Mouse (Mus musculus) thymus, postnatal 36 days (tissue): ENCODE measurements around the gene Kctd21.

Experiments used
- DNase-seq, 2 experiments: peaks; one replicate each; pipeline ENCODE4 v3.0.0; 2022; ENCODE audit warnings: mixed read lengths in 2 of 2

The Kctd21 gene

DNA sequence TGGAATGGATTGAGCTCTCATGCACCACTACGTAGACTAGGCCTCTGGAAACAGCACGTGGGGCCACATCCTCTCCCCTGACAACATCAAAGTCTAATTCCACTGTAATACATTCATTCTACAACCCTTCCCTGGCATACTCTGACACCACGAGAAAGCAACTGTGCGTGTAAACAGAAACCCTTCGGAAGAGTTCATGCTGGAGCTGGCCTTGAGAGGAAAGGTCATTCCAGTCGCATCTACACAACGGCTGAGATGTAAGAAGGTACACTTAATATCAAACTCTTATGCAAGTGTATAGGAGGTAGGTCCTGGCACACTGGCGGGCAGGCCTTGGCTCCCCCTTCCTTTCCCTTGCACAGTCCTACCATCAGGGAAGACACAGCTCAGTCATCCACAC, 7.8 kb upstream of the Kctd21 start:
- no peak for DNase-seq

DNA sequence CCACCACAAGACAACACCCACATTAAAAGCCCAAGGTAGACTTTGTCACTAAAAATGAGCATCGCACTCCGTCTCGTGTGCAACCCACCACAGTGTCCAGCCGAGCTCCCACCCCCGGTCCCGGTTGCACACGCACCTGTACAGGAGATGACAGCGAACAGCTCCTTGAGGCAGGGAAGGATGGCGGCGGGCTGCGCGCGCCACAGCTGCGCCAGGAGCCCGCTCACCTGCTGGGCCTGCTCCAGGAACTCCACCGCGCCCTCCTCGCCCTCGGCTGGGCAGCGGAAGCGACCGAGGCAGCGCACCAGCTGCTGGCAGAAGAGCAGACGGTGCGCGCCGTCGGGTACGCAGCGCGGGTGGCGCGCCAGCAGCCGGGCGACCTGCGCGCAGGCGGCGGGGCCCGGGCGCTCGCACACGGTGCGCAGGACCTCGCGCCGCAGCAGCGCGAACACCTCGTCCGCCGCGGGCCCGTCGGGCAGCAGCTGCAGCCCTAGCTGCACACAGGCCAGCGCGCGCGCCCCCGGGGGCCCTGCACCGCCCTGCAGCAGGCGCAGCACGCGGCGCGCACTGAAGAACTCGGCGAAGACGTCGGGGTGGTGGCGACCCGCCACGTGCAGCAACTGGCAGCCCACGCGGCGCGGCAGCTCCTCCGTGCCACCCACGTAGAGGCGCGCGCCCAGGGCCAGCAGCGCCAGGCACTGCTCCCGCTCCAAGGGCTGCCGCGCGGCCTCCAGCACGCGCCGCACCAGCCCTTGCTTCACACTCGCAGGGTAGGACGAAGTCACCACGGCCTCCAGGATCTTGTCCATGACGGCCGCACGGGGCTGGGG, 6.8 kb upstream of the Kctd21 start:
- no peak for DNase-seq

DNA sequence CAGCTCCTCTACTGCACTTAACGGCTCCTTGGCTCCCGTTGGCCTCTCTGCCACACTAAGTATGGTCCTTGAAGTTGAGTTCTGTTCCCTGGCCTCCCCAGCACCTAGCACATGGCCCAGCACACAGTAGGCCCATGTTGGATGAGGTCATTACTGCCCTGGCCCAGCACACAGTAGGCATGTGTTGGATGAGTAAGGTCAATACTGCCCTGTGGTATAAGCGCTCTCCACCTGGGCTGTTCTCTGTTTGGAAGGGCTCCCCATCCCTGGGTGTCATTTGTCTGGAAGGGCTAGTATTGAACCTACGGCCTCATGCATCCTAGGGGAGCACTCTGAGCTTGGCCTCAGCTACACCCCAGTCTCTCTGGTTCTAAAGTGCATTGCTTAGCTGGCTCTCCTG, 4.8 kb upstream of the Kctd21 start:
- DNase-seq = no peak

DNA sequence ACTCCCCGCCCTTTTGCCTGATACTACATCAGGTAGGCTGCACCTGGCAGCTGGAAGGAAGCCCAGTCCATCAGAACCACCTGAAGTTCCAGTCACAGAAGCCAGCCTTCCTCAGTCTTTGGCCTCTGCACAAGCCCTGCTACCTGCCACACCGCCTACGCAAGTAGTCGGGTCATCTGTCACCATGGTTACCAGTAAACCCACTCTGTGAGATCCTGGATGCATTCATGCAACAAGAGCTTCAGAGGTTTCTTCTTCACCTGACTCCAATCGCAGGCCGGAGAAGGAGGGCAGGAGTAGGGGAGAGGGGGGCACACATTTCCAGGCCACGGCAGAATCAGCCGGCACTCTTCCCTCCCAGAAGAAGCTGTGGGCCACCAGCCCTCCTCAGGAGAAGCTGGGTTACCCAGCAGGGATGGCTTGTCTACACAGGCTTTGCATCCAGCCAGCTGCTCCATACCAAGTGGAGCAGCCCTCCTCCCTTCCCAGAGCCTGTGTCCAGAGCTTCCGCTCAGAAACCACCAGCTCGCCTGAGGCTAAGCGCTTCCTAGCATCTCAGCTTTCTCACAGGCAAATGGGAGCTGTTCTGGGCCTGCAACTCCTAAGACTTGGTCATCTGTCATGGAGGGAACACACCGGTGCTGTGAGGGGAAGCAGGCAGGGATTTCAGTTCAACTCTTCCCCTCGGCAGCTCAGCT, 3.1 kb upstream of the Kctd21 start:
- no peak for DNase-seq

DNA sequence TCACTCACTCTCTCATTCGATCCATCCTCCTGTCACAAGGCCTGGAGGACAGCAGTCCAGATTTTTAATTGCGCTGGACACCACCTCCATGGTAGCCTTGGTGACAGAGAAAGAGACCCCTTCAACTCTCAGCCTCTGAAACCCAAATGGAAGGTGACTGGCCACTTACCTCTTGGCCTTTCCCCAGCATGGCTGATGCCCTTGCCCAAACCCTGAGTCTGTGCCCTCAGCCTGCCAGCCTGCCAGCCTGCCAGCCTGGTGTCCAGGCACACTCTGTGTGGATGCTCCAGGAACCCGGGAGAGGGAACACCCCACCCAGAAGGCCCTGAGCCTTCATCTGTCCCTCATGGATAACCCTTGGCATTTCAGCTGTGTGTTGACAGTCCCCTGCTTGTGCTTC, 2.5 kb upstream of the Kctd21 start:
- no peak for DNase-seq

DNA sequence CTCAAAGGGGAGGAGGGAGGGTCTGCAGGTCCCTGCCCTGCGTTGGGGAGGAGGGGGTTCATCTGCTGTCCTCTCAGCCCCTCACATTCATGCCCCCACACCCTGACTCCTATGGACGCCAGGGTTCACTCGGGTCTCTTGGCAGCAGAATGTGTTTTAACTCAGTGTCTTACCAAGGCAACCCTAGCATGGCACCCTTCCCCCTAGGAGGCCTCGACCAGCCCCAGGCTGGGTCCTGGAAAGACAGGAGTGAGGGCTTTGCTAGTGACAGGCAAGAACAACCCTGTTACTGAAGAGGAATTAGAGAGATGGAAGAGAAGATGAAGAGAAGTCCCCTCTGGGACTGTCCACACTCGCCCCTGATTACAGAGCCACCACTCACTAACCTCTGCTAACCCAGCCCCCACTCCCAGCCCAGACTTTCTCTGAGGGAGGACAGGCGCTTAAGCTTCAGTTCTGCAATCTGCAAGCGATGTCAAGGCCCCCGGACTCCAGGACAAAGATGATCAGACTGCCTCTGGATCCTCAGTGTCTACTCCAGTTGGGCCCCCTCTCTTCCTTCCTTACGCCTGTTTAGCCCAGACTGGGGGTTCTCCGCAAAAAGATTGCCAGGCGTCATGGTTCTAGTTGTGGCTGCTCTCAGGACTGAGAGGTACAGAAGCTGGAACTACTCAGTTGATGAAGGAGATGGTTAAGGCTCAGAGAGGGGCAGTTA, 1.0 kb upstream of the Kctd21 start:
- DNase-seq = peak in 1 of 2 experiments; percentile 20

DNA sequence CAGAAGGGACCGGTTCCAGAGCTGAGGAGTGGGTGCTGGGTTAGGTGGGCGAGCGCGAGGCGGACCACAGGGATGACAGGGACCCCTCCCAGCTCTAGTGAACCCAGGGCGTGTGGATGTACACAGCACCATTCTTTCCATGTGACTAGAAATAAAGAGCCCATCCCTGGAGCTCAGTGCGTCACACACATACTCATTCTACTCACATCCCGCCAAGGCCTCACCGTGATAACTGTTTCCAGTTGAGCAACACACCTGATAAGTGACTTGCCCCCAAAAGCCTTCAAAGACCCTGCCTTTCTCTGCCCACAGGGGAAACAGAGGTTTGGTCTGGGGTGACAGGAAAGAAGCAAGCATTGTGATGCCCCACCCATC, 527 bp downstream of the Kctd21 start:
- DNase-seq = peak in 1 of 2 experiments; percentile 27

DNA sequence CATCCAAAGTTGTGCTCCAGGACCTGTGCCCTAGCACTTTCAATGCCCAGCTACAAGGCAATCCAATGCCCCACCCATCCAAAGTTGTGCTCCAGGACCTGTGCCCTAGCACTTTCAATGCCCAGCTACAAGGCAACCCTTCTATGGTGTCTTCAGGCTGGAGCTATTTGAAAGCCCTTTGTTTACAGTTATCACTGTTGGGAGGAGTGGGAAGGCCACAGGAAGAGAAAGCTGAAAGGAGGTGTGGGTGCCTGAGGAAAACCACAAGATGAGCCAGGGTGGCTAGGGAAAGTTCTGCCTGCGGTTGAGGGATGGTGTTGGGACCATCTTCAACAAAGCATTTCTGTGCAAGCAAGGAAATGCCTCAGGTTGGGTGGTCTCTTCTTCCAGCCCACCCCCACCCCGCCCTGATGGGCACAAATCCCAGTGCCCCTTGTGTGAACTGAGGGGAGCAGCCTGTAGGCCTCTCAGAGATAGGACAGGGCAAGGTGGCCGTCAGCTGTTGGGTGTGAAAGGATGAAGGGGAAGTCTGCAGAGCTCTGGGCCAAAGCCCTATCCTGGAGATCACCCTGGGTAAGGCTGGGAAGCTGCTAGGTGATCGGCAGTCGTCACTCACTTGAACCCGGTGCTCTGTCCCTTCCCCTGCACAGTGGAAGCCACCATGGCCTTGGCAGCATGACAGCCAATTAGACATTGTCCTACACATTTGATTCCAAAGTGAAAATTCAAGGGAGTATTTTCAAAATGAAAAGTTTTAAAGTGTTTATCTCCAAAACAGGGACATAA, 1.2 kb downstream of the Kctd21 start:
- no peak for DNase-seq

DNA sequence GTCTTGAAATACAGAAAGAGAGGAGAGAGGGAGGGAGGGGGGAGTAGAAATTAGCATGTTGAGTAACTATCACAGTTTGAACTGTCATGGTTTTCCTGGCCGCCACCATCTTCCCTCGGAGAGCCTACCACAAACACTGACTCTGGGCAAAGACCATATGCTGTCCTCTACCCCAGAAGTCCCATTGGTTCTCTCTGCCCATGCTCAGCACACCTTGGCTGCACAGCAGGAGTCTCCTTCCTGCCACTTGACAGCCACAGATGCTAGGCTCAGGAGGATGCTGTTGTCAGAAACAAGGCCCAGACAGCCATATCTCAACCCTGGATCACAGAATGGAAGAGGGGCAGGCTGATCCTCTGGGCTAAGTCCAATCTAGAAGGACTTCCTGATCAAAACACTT, 2.3 kb downstream of the Kctd21 start:
- no peak for DNase-seq

DNA sequence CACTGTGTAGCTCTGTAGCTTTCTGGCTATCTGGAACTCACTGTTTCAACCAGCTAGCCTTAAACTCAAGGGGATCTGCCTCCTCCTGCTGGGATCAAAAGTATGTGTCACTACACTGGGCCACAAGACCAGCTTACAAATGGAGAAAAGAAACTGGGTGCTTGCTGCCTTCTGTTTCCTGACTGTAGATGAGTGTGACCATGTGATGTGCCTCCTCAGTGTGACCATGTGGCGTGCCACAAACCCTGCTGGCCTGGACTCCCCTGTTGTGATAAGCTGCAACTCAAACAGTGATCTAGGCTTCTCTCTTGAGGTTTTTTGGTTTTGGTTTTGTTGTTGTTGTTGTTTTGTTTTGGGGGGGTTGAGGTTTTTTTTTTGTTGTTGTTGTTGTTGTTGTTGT, 4.6 kb downstream of the Kctd21 start:
- DNase-seq = no peak

DNA sequence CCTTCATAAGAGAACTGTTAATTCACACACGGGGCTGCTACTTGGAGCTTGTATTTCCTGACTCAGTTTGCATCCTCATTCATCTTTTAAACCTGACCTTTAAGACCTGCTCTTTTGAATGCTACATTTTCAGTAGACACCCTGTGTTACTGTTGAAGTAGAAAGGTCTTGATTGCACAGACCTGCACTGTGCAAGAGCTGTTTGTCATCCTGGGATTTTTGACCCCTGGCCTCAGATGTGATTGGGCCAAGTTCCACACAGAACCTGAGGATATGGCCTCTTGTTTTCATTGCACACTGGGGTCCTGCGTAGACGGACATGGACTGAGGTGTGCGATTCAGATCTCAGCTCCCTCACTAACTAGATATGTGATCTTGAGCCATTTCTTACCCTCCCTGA, 6.5 kb downstream of the Kctd21 start:
- no peak for DNase-seq

DNA sequence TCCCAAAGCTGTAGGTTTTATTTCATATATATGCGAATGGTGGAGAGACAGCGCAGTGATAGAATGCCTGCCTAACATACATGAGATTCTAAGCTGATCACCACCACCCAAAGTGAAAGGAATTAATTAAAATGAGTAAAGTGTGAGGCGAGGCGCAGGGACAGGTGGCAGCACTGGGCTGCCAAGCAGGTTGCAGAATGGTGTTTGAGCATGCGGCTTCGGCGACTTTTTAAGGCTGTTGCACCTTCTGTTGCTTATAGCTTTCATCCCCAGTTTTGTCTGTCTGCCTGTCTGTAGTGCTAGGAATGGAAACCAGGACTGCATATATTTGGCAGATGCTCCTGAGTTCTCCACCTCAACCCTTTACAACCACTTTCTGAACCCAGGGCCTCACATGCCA, 7.5 kb downstream of the Kctd21 start:
- no peak for DNase-seq

DNA sequence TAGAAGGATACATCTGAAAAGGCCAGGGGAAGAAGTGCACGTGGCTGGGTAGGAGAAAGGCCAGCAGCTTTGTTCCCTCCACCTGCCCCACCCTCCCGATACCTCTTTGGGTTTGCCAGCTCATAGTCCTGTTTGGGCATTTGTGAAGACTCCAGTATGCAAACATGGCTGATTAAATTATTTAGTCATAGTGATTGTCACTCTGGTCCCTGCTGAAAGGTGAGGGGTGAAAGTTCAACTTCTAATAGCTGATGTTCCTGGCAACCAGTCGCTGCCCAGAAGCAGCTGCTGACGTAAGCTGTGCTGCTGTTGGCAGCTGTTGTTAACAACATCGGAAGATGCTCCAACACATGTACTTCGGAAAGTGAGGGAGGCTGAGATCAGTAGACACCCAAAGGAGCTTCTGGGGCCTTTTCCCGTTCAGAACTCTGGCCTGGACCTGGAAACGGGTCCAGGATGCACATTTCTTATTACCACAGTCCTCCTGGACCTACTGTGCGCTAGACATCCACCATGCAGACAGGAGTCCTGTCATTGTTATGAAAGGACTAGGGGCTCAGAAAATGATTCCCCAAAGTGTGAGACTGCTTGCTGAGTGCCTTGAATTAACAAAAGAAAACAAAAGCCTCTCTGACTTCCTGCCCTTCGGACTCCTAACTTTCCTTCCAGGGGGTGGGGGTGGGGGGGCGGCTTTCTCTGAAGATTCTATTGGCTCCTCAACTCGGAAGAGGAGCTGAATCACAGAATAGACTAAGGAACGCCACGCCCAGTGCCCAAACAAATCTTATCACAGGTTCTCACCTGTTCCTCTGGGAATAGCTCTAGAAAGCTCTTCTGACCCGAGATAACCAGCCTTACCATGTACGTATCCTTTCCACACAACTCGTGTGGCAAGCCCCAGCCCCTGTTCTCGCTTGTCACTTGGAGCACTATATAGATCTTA, 9.1 kb downstream of the Kctd21 start:
- DNase-seq = no peak

DNA sequence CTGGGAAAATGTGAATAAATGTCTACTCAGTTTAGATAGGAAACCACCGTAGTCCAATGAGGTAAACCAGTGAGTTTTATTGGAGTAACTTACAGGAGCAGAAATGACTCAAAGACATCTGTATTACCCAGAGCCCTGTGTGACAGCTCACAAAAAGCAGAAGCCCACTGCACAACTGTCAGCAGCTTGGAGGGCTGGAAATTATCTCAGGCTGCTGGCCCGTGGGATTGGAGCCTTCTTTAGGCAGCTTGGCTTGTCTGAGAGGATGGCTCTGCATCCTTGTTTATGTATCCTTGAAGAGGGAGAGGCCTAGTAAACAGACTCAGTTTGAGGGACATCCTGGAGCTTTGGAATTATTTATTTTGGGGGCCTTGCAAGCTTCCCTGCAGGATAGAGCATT, 10.8 kb downstream of the Kctd21 start:
- DNase-seq = no peak

DNA sequence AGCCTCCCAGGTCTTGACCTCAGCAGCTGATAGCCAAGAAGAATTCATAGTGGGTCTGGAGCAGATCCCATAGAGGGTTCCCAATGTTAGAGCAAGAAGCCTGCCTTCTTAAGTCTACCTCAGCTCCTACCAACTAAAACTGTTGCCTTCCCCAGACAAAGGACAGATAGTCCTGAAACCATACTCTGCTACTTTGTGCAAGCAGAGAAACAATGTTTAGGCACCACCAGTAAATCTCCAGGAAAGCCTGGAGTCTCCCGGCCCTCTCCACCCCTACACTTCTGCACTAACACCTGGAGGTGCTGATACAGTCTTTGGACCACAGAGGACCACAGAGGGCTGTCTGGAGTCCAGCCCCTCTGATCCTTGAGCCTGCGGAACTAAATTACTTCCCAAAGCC, 12.5 kb downstream of the Kctd21 start:
- no peak for DNase-seq

DNA sequence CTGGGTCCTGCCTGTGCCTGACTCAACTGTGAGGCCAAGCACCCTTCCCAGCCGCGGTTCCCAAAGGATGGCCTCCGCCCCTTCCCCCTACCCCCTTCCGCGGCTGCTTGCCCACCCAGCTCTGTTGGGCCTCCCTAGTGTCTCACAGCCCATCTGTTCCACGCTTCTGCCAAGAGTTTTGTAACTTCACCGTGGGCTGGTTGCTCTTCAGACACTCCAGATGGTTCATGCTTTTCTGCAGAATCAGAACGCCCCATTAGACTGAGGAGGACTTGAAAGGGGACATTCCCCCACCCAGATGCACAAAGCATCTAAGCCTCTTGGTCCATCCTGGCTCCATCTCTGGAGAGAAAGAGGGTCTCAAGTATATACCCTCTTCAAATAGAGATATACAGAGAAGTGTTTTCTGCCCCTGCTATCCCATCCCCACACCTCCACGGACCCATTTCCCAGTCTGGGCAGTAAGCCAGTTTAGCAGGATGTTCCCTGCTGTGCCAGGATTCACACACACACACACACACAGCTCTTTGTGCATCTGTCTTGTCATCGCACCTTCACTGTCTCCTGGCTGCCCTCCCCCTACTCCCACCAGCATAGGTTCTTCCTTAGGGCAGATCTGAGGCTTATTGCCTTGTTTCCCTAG, 13.2 kb downstream of the Kctd21 start:
- no peak for DNase-seq

DNA sequence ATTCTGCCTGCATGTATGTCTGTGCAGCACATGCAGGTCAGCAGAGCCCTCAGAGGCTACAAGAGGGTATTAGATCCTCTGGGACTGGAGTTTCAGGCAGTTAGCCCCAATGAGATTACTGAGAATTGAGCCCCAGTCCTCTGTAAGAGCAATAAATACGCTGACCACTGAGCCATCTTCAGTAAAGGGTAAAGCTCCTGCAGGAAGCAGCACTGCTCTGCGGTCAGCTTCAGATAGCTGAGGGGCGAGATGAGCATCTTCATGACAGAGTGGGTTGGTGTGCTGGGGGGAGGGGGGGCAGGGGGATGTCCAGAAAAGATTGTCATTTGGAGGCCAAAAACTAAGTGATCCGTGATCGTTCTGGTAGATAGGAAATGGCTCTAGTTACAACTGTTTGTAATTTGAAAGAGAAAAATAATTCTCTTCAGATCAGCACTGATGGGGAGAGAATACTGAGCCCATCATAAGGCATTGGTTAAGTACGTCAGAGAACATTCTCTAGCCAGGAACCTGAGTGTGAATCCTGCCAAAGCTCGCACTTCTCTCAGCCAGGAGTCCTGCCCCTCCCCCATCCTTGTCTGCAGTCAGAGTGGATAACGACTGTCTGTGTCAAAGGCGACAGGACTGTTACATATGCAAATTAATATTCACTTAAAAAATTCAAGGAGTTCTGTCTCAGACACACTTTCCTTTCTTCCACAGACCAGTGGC, 14.1 kb downstream of the Kctd21 start:
- no peak for DNase-seq

DNA sequence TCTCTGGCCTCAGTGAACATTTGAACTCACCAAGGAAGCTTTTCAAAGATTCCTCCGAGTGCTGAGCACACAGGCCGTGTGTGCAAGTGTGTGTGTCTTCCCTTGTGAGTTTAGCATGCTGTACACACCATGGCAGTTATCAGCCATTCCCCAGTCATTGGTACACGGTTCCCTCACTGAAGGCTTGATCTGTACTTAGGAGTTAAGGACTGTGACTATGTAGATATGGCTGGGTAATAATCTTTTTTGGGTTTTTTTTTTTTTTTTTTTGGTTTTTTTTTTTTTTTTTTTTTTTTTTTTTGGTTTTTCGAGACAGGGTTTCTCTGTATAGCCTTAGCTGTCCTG, 14.7 kb downstream of the Kctd21 start:
- no peak for DNase-seq

DNA sequence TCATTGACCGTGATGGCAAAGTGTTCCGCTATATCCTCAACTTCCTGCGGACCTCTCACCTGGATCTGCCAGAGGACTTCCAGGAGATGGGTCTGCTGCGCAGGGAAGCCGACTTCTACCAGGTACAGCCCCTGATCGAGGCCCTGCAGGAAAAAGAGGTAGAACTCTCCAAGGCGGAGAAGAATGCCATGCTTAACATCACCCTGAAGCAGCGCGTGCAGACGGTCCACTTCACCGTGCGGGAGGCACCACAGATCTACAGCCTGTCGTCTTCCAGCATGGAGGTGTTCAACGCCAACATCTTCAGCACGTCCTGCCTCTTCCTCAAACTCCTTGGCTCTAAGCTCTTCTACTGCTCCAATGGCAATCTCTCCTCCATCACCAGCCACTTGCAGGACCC, 15.3 kb downstream of the Kctd21 start:
- no peak for DNase-seq

DNA sequence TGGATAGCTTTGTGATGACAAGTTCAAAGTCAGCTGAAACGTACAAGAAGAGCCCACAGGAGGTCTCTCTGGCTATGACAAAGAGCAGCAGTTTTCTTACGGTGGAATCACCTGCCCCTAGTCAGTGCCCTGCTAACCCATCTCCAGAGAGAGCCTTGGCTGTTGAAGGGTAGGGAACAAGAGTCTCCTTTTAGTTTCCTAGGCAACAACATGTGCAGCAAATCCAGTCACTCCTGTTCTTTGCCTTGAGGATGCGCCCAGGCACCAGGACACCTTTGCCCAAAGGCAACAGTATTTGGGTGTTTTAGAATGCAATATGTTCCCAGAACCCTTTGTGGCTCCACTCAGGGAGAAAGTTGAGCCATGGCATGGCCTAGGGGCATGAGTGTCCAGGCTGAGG, 16.2 kb downstream of the Kctd21 start:
- DNase-seq = no peak

DNA sequence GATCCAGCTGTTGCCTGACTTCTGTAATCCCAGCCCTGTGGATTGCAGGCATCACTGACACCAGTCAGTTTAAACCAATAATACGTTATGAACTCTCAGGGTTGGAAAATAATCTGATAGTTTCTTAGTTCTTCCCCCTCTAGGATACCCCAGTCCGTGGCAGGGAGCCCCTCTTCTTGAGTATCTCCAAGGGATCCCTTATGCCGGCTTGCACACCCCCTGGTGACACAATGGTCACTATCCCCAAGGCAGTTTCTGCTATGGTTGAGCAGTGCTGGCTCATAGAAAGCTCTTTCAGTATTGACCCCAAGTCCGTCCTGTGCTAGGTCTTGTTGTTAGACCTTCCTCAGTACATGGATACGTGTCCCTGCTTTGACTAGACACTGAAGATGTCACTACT, 16.7 kb downstream of the Kctd21 start:
- DNase-seq = no peak
